Mouse (Mus musculus): ENCODE results near the gene Slc5a5.

DNA sequence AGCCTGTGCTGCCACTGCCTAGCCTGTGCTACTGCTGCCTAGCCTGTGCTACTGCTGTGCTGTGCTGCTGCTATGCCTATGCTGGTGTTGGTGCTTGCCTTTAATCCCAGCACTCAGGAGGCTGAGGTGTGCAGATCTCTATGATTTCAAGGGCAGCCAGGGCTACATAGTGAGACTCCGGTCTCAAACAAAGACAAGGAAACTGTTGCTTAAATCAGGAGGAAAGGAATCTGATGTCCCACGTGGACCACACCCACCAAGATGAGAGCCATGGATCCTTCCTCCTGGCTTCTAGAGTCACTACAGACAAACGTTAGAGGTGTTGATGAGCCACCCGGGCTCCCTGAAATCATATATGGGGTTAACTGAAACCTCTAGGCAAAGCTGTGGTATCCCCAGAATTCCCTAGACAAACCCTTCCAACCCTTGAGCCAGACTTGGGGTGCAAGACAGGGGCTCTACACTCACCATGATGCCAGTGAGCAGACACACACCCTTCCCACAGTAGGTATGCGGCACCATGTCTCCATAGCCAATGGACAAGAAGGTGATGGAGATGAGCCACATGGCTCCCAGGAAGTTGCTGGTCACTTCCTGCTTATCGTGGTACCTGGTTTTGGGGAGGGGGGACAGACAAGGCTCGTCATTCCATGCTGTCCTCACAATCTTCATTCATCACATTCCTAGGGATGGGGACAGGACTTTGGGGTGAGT lies 42.3 kb downstream of the Slc5a5 start:
- TF ChIP-seq POLR2A (IDR thresholded peaks at IDR 0.05; ENCODE audit: borderline replicate concordance, extremely low read depth, low read depth, low read length) (no peak), CTCF (IDR thresholded peaks at IDR 0.05; ENCODE audit: insufficient read depth, low read length) (no peak)

Data from lung, adult 2 months (tissue).